Mouse (Mus musculus): ENCODE data around the gene Poln.

DNA sequence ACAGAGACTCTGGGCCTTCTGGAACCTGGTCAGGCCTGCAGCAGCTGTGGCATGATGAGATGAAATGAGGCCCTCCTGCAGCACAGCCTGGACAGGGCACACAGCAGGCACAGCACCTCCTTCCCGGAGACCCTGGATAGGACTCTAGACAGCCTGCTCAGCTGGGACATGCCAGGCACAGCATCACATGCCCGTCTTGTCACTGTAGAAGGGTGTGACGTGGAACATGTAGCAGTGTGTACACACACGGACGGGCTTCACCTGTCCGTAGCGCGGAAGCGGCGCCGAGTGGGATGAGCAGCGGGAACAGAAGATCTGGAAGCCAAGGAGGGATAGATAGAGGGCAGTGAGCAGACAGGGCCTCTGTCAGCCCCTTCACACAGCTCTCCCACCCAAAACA is 26.5 kb upstream of the Poln start:
- TF ChIP-seq CTCF (IDR thresholded peaks at IDR 0.05; ENCODE audit: low read depth) (no peak), EP300 (IDR thresholded peaks at IDR 0.05; ENCODE audit: low read depth) (no peak)

All from liver, postnatal 0 days (tissue).